Mouse (Mus musculus): ENCODE data around the gene Afap1. TPM values are rescaled to one million over a fixed set of nuclear protein-coding genes. Genes with fewer than 3 reads are reported as not detected.

Gene Afap1
- polyA plus RNA-seq, 1 experiment from 2014 or later, result 15.1 TPM

GRCm38 (mm10) chr5:35970380-35971105 is 77.4 kb downstream of the Afap1 start:
- peaks cover 7% of the 10 kb centered on the region; the same call in 1 of the 2 replicates for H3K4me1 ChIP-seq
- DNase-seq (ENCODE audit: low spot score), result no peak
- WGBS, result 75% methylated on average over 12 of the region's 12 CpGs

GRCm38 (mm10) chr5:35971841-35972578 is 78.9 kb downstream of the Afap1 start:
- H3K27ac ChIP-seq, result no peak overlapping the region
- H3K4me3 ChIP-seq, result no peak overlapping the region
- peaks cover 64% of the 10 kb centered on the region for H3K36me3 ChIP-seq
- WGBS, result 65% methylated on average over 10 of the region's 10 CpGs
- no peaks in the 10 kb centered on the region for H3K27me3 ChIP-seq (ENCODE audit: low read depth, poor library complexity, severe bottlenecking)
- H3K4me1 ChIP-seq, result peaks cover 7% of the 10 kb centered on the region; the same call in 1 of the 2 replicates
- H3K9me3 ChIP-seq (replicated peaks), result no peaks in the 10 kb centered on the region
- DNase-seq (ENCODE audit: low spot score), result peak; percentile 81

More at GRCm38 (mm10) chr5:35970380-35971105, 77.4 kb downstream of the Afap1 start:
- no peak overlapping the region for H3K4me3 ChIP-seq
- H3K27me3 ChIP-seq (ENCODE audit: low read depth, poor library complexity, severe bottlenecking), result no peaks in the 10 kb centered on the region
- H3K9me3 ChIP-seq (replicated peaks), result no peaks in the 10 kb centered on the region
- H3K27ac ChIP-seq, result peak overlapping the region; percentile 42; the same call in 1 of the 2 replicates
- H3K36me3 ChIP-seq, result peaks cover 68% of the 10 kb centered on the region

GRCm38 (mm10) chr5:35972739-35973138 is 79.6 kb downstream of the Afap1 start:
- Histone ChIP-seq H3K9me3 (replicated peaks) (no peaks in the 10 kb centered on the region), H3K4me1 (peaks cover 7% of the 10 kb centered on the region; the same call in 1 of the 2 replicates), H3K27me3 (ENCODE audit: low read depth, poor library complexity, severe bottlenecking) (no peaks in the 10 kb centered on the region), H3K36me3 (peaks cover 64% of the 10 kb centered on the region), H3K4me3 (no peak overlapping the region), H3K27ac (no peak overlapping the region)
- DNase-seq (ENCODE audit: low spot score), result no peak
- WGBS, result 66% methylated on average over 7 of the region's 7 CpGs

- H3K27me3 ChIP-seq (ENCODE audit: low read depth, poor library complexity, severe bottlenecking), result no peaks in the 10 kb centered on the region
- H3K4me1 ChIP-seq, result peaks cover 7% of the 10 kb centered on the region; the same call in 1 of the 2 replicates
- H3K36me3 ChIP-seq, result peaks cover 63% of the 10 kb centered on the region
- H3K9me3 ChIP-seq (replicated peaks), result no peaks in the 10 kb centered on the region
- no peak for DNase-seq (ENCODE audit: low spot score)
- H3K4me3 ChIP-seq, result no peak overlapping the region
- H3K27ac ChIP-seq, result no peak overlapping the region
- 87% methylated on average over 12 of the region's 12 CpGs for WGBS
These were observed 80.7 kb downstream of the Afap1 start for GRCm38 (mm10) chr5:35973800-35974199.

- no peak overlapping the region for H3K27ac ChIP-seq
These were observed 81.1 kb downstream of the Afap1 start for GRCm38 (mm10) chr5:35974265-35974664.

GRCm38 (mm10) chr5:35975681-35976080 is 82.6 kb downstream of the Afap1 start:
- 24% methylated on average over 5 of the region's 5 CpGs for WGBS
- Histone ChIP-seq H3K9me3 (replicated peaks) (no peaks in the 10 kb centered on the region), H3K36me3 (peaks cover 51% of the 10 kb centered on the region), H3K4me1 (peaks cover 10% of the 10 kb centered on the region; the same call in 1 of the 2 replicates), H3K4me3 (no peak overlapping the region), H3K27me3 (ENCODE audit: low read depth, poor library complexity, severe bottlenecking) (no peaks in the 10 kb centered on the region), H3K27ac (no peak overlapping the region)
- peak; percentile 87 for DNase-seq (ENCODE audit: low spot score)

More at GRCm38 (mm10) chr5:35974265-35974664, 81.1 kb downstream of the Afap1 start:
- H3K4me3 ChIP-seq, result no peak overlapping the region
- peaks cover 7% of the 10 kb centered on the region; the same call in 1 of the 2 replicates for H3K4me1 ChIP-seq
- DNase-seq (ENCODE audit: low spot score), result no peak
- H3K36me3 ChIP-seq, result peaks cover 63% of the 10 kb centered on the region
- 86% methylated on average over 15 of the region's 15 CpGs for WGBS
- no peaks in the 10 kb centered on the region for H3K9me3 ChIP-seq (replicated peaks)
- H3K27me3 ChIP-seq (ENCODE audit: low read depth, poor library complexity, severe bottlenecking), result no peaks in the 10 kb centered on the region

GRCm38 (mm10) chr5:35980542-35980941 is 87.4 kb downstream of the Afap1 start:
- H3K4me1 ChIP-seq, result peaks cover 13% of the 10 kb centered on the region
- no peaks in the 10 kb centered on the region for H3K27me3 ChIP-seq (ENCODE audit: low read depth, poor library complexity, severe bottlenecking)
- no peaks in the 10 kb centered on the region for H3K9me3 ChIP-seq (replicated peaks)
- 68% methylated on average over 5 of the region's 5 CpGs for WGBS
- peaks cover 58% of the 10 kb centered on the region for H3K36me3 ChIP-seq
- no peak overlapping the region; the same call in 1 of the 2 replicates for H3K27ac ChIP-seq
- no peak for DNase-seq (ENCODE audit: low spot score)
- H3K4me3 ChIP-seq, result no peak overlapping the region

- no peak for DNase-seq (ENCODE audit: low spot score)
- H3K4me3 ChIP-seq, result no peak overlapping the region
- H3K27me3 ChIP-seq (ENCODE audit: low read depth, poor library complexity, severe bottlenecking), result no peaks in the 10 kb centered on the region
- peaks cover 13% of the 10 kb centered on the region for H3K4me1 ChIP-seq
- no peak overlapping the region for H3K27ac ChIP-seq
- H3K9me3 ChIP-seq (replicated peaks), result no peaks in the 10 kb centered on the region
- 84% methylated on average over 5 of the region's 5 CpGs for WGBS
- H3K36me3 ChIP-seq, result peaks cover 59% of the 10 kb centered on the region
These were observed 88.2 kb downstream of the Afap1 start for GRCm38 (mm10) chr5:35981341-35981740.

GRCm38 (mm10) chr5:35981976-35982375 is 88.9 kb downstream of the Afap1 start:
- Histone ChIP-seq H3K4me1 (peaks cover 13% of the 10 kb centered on the region), H3K36me3 (peaks cover 59% of the 10 kb centered on the region), H3K27me3 (ENCODE audit: low read depth, poor library complexity, severe bottlenecking) (no peaks in the 10 kb centered on the region), H3K4me3 (no peak overlapping the region), H3K9me3 (replicated peaks) (no peaks in the 10 kb centered on the region), H3K27ac (0 out of 2 replicates have a peak overlapping the region, but pooled peaks have one; percentile 26)
- DNase-seq (ENCODE audit: low spot score), result peak; percentile 89
- 46% methylated on average over 4 of the region's 4 CpGs for WGBS

GRCm38 (mm10) chr5:35985611-35986010 is 92.5 kb downstream of the Afap1 start:
- H3K27me3 ChIP-seq (ENCODE audit: low read depth, poor library complexity, severe bottlenecking), result no peaks in the 10 kb centered on the region
- H3K9me3 ChIP-seq (replicated peaks), result no peaks in the 10 kb centered on the region
- no peak overlapping the region for H3K27ac ChIP-seq
- H3K4me3 ChIP-seq, result no peak overlapping the region
- DNase-seq (ENCODE audit: low spot score), result no peak
- peaks cover 5% of the 10 kb centered on the region; the same call in 1 of the 2 replicates for H3K4me1 ChIP-seq
- WGBS, result 95% methylated on average over 8 of the region's 8 CpGs
- peaks cover 72% of the 10 kb centered on the region for H3K36me3 ChIP-seq

- no peak overlapping the region for H3K27ac ChIP-seq
- H3K9me3 ChIP-seq (replicated peaks), result no peaks in the 10 kb centered on the region
- H3K36me3 ChIP-seq, result peaks cover 89% of the 10 kb centered on the region
- H3K4me1 ChIP-seq, result no peaks in the 10 kb centered on the region
- 93% methylated on average over 8 of the region's 8 CpGs for WGBS
- H3K4me3 ChIP-seq, result no peak overlapping the region
- no peaks in the 10 kb centered on the region for H3K27me3 ChIP-seq (ENCODE audit: low read depth, poor library complexity, severe bottlenecking)
- DNase-seq (ENCODE audit: low spot score), result no peak
These were observed 95.0 kb downstream of the Afap1 start for GRCm38 (mm10) chr5:35988085-35988484.

GRCm38 (mm10) chr5:35989506-35989905 is 96.4 kb downstream of the Afap1 start:
- Histone ChIP-seq H3K27ac (no peak overlapping the region), H3K27me3 (ENCODE audit: low read depth, poor library complexity, severe bottlenecking) (no peaks in the 10 kb centered on the region), H3K4me1 (no peaks in the 10 kb centered on the region), H3K36me3 (peaks cover 89% of the 10 kb centered on the region), H3K4me3 (no peak overlapping the region), H3K9me3 (replicated peaks) (no peaks in the 10 kb centered on the region)
- DNase-seq (ENCODE audit: low spot score), result no peak
- WGBS, result 82% methylated on average over 6 of the region's 6 CpGs

Measured in limb, embryonic 10.5 days (tissue).